Mouse (Mus musculus) bone marrow, adult 2 months (tissue): ENCODE results near the gene Slfn9.

Source experiments
- CTCF ChIP-seq: fragments of 200-500 bp; IDR thresholded peaks from 2 replicates; pipeline ENCODE4 v1.5.1; 2011; ENCODE audit warnings: low read length, control low read depth; ENCODE audit not compliant: control insufficient read depth, insufficient read depth
- POLR2A ChIP-seq: fragments of 200-500 bp; IDR thresholded peaks from 2 replicates; pipeline ENCODE4 v1.6.1; 2011; ENCODE audit warnings: low read depth, mild to moderate bottlenecking, control low read depth, low read length, borderline replicate concordance; ENCODE audit not compliant: control insufficient read depth

- TF ChIP-seq POLR2A (no peak), CTCF (no peak)
These were observed 24.5 kb upstream of the Slfn9 start for GRCm38 (mm10) chr11:83016093-83016492.
